Mouse (Mus musculus) MEL (cell line): ENCODE measurements around the gene Atg4a-ps. TPM values are rescaled to one million over a fixed set of nuclear protein-coding genes. Genes with fewer than 3 reads are reported as not detected.
"Not testable (repeated sequence)": the region's sequence is repeated elsewhere in the genome, so short reads cannot be mapped to it uniquely, and the experiment has no call there.

Experiments used
- DNase-seq: peaks from one replicate; pipeline ENCODE4 v3.0.0; 2011; ENCODE audit warnings: low read depth, low spot score
- H3K27ac ChIP-seq: 2 replicates; pipeline ENCODE4 v1.5.1; 2012; ENCODE audit warnings: low read depth, mild to moderate bottlenecking, control low read depth, low read length, moderate library complexity; ENCODE audit not compliant: control insufficient read depth
- H3K27me3 ChIP-seq, 2 experiments: fragments of 150-350 bp in 1 of 2; sonication (generic) in 1 of 2; 2 replicates each; pipeline ENCODE4 v1.6.1; 2012; ENCODE audit warnings: low read length in 2 of 2, mild to moderate bottlenecking in 2 of 2, improper control_type of control experiment in 1 of 2, moderate library complexity in 1 of 2; ENCODE audit not compliant: insufficient read depth in 2 of 2, control insufficient read depth in 1 of 2
- H3K36me3 ChIP-seq, 2 experiments: 2 replicates each; pipeline ENCODE4 v1.6.1; 2012 to 2014; ENCODE audit warnings: low read length in 2 of 2, improper control_type of control experiment in 1 of 2, inconsistent platforms in 1 of 2, mild to moderate bottlenecking in 1 of 2; ENCODE audit not compliant: insufficient read depth in 2 of 2, control insufficient read depth in 1 of 2
- H3K4me1 ChIP-seq, 2 experiments: fragments of 150-350 bp in 1 of 2; sonication (generic) in 1 of 2; 2 replicates each; pipeline ENCODE4 v1.6.1; 2012; ENCODE audit warnings: low read length in 2 of 2, improper control_type of control experiment in 1 of 2, mild to moderate bottlenecking in 1 of 2; ENCODE audit not compliant: insufficient read depth in 2 of 2, control insufficient read depth in 1 of 2
- H3K4me3 ChIP-seq, 2 experiments: fragments of 150-350 bp in 1 of 2; sonication (generic) in 1 of 2; 2 replicates each; pipeline ENCODE4 v1.5.1; 2012; ENCODE audit warnings: low read depth in 2 of 2, low read length in 2 of 2, mild to moderate bottlenecking in 2 of 2, moderate library complexity in 2 of 2, control low read depth in 1 of 2, improper control_type of control experiment in 1 of 2; ENCODE audit not compliant: control insufficient read depth in 1 of 2, insufficient read depth in 1 of 2
- H3K79me2 ChIP-seq: 2 replicates; pipeline ENCODE4 v1.6.1; 2012; ENCODE audit warnings: mild to moderate bottlenecking, low read length, moderate library complexity; ENCODE audit not compliant: control insufficient read depth, poor library complexity, insufficient read depth
- H3K9ac ChIP-seq: 2 replicates; pipeline ENCODE4 v1.6.1; 2012; ENCODE audit warnings: low read depth, mild to moderate bottlenecking, control low read depth, low read length, moderate library complexity; ENCODE audit not compliant: control insufficient read depth, poor library complexity, severe bottlenecking
- H3K9me3 ChIP-seq: fragments of 150-350 bp; sonication (generic); replicated peaks from 2 replicates; pipeline ENCODE4 v1.6.1; 2012; ENCODE audit warnings: mild to moderate bottlenecking, low read length, improper control_type of control experiment, moderate library complexity; ENCODE audit not compliant: insufficient read depth
- BHLHE40 ChIP-seq: IDR thresholded peaks from 2 replicates; pipeline ENCODE4 v1.6.1; 2012; ENCODE audit warnings: low read depth, mild to moderate bottlenecking, inconsistent platforms, low read length, improper control_type of control experiment, borderline replicate concordance
- CHD1 ChIP-seq: IDR thresholded peaks from 2 replicates; pipeline ENCODE4 v1.6.1; 2012; ENCODE audit warnings: low read depth, mild to moderate bottlenecking, inconsistent platforms, low read length, improper control_type of control experiment
- CHD2 ChIP-seq: IDR thresholded peaks from 2 replicates; pipeline ENCODE4 v1.6.1; 2011; ENCODE audit warnings: low read length, improper control_type of control experiment
- CTCF ChIP-seq, 3 experiments: IDR thresholded peaks in 2 of 3; conservative IDR thresholded peaks in 1 of 3; 2 replicates each; pipeline ENCODE4 v1.5.1; 2011 to 2012; ENCODE audit warnings: low read length in 3 of 3, low read depth in 2 of 3, mild to moderate bottlenecking in 2 of 3, improper control_type of control experiment in 1 of 3, inconsistent platforms in 1 of 3, mixed read lengths in 1 of 3, moderate library complexity in 1 of 3; ENCODE audit not compliant: control insufficient read depth in 1 of 3, insufficient read depth in 1 of 3, poor library complexity in 1 of 3, severe bottlenecking in 1 of 3
- EP300 ChIP-seq, 2 experiments: IDR thresholded peaks; 2 replicates each; pipeline ENCODE4 v1.6.1; 2011; ENCODE audit warnings: improper control_type of control experiment in 2 of 2, low read length in 2 of 2, low read depth in 1 of 2, mild to moderate bottlenecking in 1 of 2
- ETS1 ChIP-seq: IDR thresholded peaks from 2 replicates; pipeline ENCODE4 v1.6.1; 2012; ENCODE audit warnings: low read depth, mild to moderate bottlenecking, inconsistent platforms, low read length, improper control_type of control experiment, moderate library complexity
- GABPA ChIP-seq: IDR thresholded peaks from 2 replicates; pipeline ENCODE4 v1.6.1; 2012; ENCODE audit warnings: low read depth, mild to moderate bottlenecking, inconsistent platforms, low read length, improper control_type of control experiment, moderate library complexity
- KAT2A ChIP-seq: conservative IDR thresholded peaks from 2 replicates; pipeline ENCODE4 v1.6.1; 2012; ENCODE audit warnings: low read depth, low read length, improper control_type of control experiment, inconsistent platforms
- MEF2A ChIP-seq: IDR thresholded peaks from 2 replicates; pipeline ENCODE4 v1.6.1; 2014; ENCODE audit warnings: low read depth, mild to moderate bottlenecking, inconsistent platforms, low read length, improper control_type of control experiment; ENCODE audit not compliant: poor library complexity, insufficient replicate concordance, severe bottlenecking; ENCODE audit errors: extremely low read depth
- NELFE ChIP-seq: IDR thresholded peaks from 2 replicates; pipeline ENCODE4 v1.6.1; 2011; ENCODE audit warnings: low read depth, low read length, improper control_type of control experiment
- NRF1 ChIP-seq: IDR thresholded peaks from 2 replicates; pipeline ENCODE4 v1.6.1; 2014; ENCODE audit warnings: low read depth, mild to moderate bottlenecking, inconsistent platforms, low read length, improper control_type of control experiment, moderate library complexity; ENCODE audit not compliant: poor library complexity, insufficient read depth, severe bottlenecking
- POLR2A ChIP-seq, 2 experiments: IDR thresholded peaks; 2 replicates each; pipeline ENCODE4 v1.6.1; 2011 to 2012; ENCODE audit warnings: low read length in 2 of 2, mild to moderate bottlenecking in 2 of 2, control low read depth in 1 of 2, improper control_type of control experiment in 1 of 2, low read depth in 1 of 2, moderate library complexity in 1 of 2; ENCODE audit not compliant: control insufficient read depth in 1 of 2, insufficient read depth in 1 of 2, poor library complexity in 1 of 2
- POLR2AphosphoS2 ChIP-seq: IDR thresholded peaks from 2 replicates; pipeline ENCODE4 v1.6.1; 2011; ENCODE audit warnings: low read length, improper control_type of control experiment
- RAD21 ChIP-seq: IDR thresholded peaks from 2 replicates; pipeline ENCODE4 v1.6.1; 2011; ENCODE audit warnings: mild to moderate bottlenecking, low read depth, low read length, improper control_type of control experiment
- SMC3 ChIP-seq: IDR thresholded peaks from 2 replicates; pipeline ENCODE4 v1.6.1; 2011; ENCODE audit warnings: low read depth, low read length, improper control_type of control experiment
- TAL1 ChIP-seq: IDR thresholded peaks from 2 replicates; pipeline ENCODE4 v1.6.1; 2012; ENCODE audit warnings: mild to moderate bottlenecking, inconsistent platforms, low read length, moderate library complexity, mixed read lengths
- TBP ChIP-seq: IDR thresholded peaks from 2 replicates; pipeline ENCODE4 v1.8.0; 2011; ENCODE audit warnings: low read depth, low read length, improper control_type of control experiment
- TCF12 ChIP-seq: IDR thresholded peaks from 2 replicates; pipeline ENCODE4 v1.6.1; 2014; ENCODE audit warnings: low read depth, mild to moderate bottlenecking, inconsistent platforms, low read length, improper control_type of control experiment, moderate library complexity
- ZMIZ1 ChIP-seq: IDR thresholded peaks from 2 replicates; pipeline ENCODE4 v1.6.1; 2012; ENCODE audit warnings: low read depth, mild to moderate bottlenecking, inconsistent platforms, low read length, improper control_type of control experiment, moderate library complexity
- polyA plus RNA-seq, 2 experiments: library from polyadenylated mRNA; stranded (reverse) in 1 of 2; unstranded in 1 of 2; fragments of >175 nt in 1 of 2; fragments of >200 nt in 1 of 2; gene quantifications; 2 replicates each; pipeline versions ENCODE4 v1.2.1 to v1.2.4; 2012; ENCODE audit warnings: low replicate concordance in 2 of 2, low read depth in 1 of 2; ENCODE audit not compliant: insufficient read length in 2 of 2, insufficient read depth in 1 of 2, missing spikeins in 1 of 2
- total RNA-seq: library from RNA; depleted of rRNA; stranded (reverse); fragments of 300-350 nt; gene quantifications from 2 replicates; pipeline ENCODE4 v1.2.3, GENCODE M21; 2012; rRNA removed

The Atg4a-ps gene
- 0.36 and 0.81 TPM in 2 replicates for total RNA-seq
- 1 to 10 TPM in 1 of 2 experiments, not detected in 1; 3.4 TPM for polyA plus RNA-seq

GRCm38 (mm10) chr3:103645968-103646367 is at the start of gene Atg4a-ps:
Atg4a-ps (minus strand) TSS chr3:103646068.
- DNase-seq, H3K9ac ChIP-seq, H3K4me1 ChIP-seq, H3K9me3 ChIP-seq, H3K79me2 ChIP-seq, H3K4me3 ChIP-seq, H3K36me3 ChIP-seq, H3K27me3 ChIP-seq, H3K27ac ChIP-seq: not testable (repeated sequence)

GRCm38 (mm10) chr3:103695556-103695955 is 49.7 kb upstream of the Atg4a-ps start:
- no peaks in the 10 kb centered on the region for H3K36me3 ChIP-seq
- H3K9ac ChIP-seq, result no peak overlapping the region
- DNase-seq, result no peak
- TF ChIP-seq MEF2A (no peak), POLR2AphosphoS2 (no peak), TAL1 (no peak), GABPA (no peak), RAD21 (no peak)
- H3K27ac ChIP-seq, result no peak overlapping the region
- H3K9me3 ChIP-seq, result no peaks in the 10 kb centered on the region
- H3K27me3 ChIP-seq, result no peaks in the 10 kb centered on the region; a peak in 1 of 4 replicates
- H3K4me3 ChIP-seq, result no peak overlapping the region
- no peaks in the 10 kb centered on the region for H3K4me1 ChIP-seq
- no peaks in the 10 kb centered on the region for H3K79me2 ChIP-seq

- Histone ChIP-seq H3K9ac (no peak overlapping the region), H3K9me3 (no peaks in the 10 kb centered on the region), H3K79me2 (no peaks in the 10 kb centered on the region), H3K36me3 (no peaks in the 10 kb centered on the region), H3K4me1 (no peaks in the 10 kb centered on the region), H3K4me3 (no peak overlapping the region), H3K27me3 (no peaks in the 10 kb centered on the region; a peak in 2 of 4 replicates), H3K27ac (no peak overlapping the region)
- no peak for TF ChIP-seq CHD1
- TF ChIP-seq SMC3, result peak; percentile 18; the same call in 1 of the 2 replicates
- no peak for TF ChIP-seq NELFE
- TF ChIP-seq EP300 (IDR thresholded peaks at IDR 0.05; ENCODE audit: low read depth in 1 of 2, low read length in 2 of 2), result no peak
- peak; percentile 33 for TF ChIP-seq RAD21
- TF ChIP-seq TBP, result no peak
- no peak for TF ChIP-seq MEF2A
- no peak for TF ChIP-seq ETS1
- no peak for TF ChIP-seq ZMIZ1
- no peak for TF ChIP-seq TCF12
- peak in 1 of 3 experiments; percentile 32; a peak in 2 of 6 replicates for TF ChIP-seq CTCF (IDR thresholded peaks at IDR 0.05 in 2 of 3, conservative IDR thresholded peaks at IDR 0.05 in 1 of 3; ENCODE audit: control insufficient read depth in 1 of 3, insufficient read depth in 1 of 3, low read depth in 2 of 3, low read length in 3 of 3, poor library complexity in 1 of 3, severe bottlenecking in 1 of 3)
- no peak for TF ChIP-seq NRF1
- no peak for TF ChIP-seq CHD2
- TF ChIP-seq POLR2A (IDR thresholded peaks at IDR 0.05; ENCODE audit: control insufficient read depth in 1 of 2, insufficient read depth in 1 of 2, low read depth in 1 of 2, low read length in 2 of 2, poor library complexity in 1 of 2), result no peak
- TF ChIP-seq BHLHE40, result no peak
- no peak for TF ChIP-seq KAT2A
- no peak for TF ChIP-seq TAL1
- peak; percentile 5 for DNase-seq
Measured at GRCm38 (mm10) chr3:103690506-103690905, 44.6 kb upstream of the Atg4a-ps start.
